Mouse (Mus musculus) ES-Bruce4 (cell line): ENCODE results near the gene Dnah8. TPM values are rescaled to one million over a fixed set of nuclear protein-coding genes. Genes with fewer than 3 reads are reported as not detected.

ENCODE experiments used
- H3K27ac ChIP-seq: 2 replicates; pipeline ENCODE4 v1.5.1; 2012; ENCODE audit warnings: low read length, inconsistent platforms; ENCODE audit not compliant: insufficient read depth
- H3K27me3 ChIP-seq: 2 replicates; pipeline ENCODE4 v1.6.1; 2012; ENCODE audit warnings: mild to moderate bottlenecking, low read length, inconsistent platforms; ENCODE audit not compliant: control insufficient read depth, poor library complexity, insufficient read depth, severe bottlenecking
- H3K36me3 ChIP-seq: 2 replicates; pipeline ENCODE4 v1.6.1; 2012; ENCODE audit warnings: inconsistent platforms, mild to moderate bottlenecking, low read length, moderate library complexity; ENCODE audit not compliant: control insufficient read depth, poor library complexity, insufficient read depth, severe bottlenecking
- H3K4me1 ChIP-seq: one replicate; pipeline ENCODE4 v1.8.1; 2011; ENCODE audit warnings: low read length; ENCODE audit not compliant: control insufficient read depth, insufficient read depth
- H3K4me3 ChIP-seq: 2 replicates; pipeline ENCODE4 v1.5.1; 2011; ENCODE audit warnings: low read depth, mild to moderate bottlenecking, low read length
- H3K9ac ChIP-seq: 2 replicates; pipeline ENCODE4 v1.6.1; 2012; ENCODE audit warnings: low read depth, mild to moderate bottlenecking, inconsistent platforms; ENCODE audit not compliant: poor library complexity, severe bottlenecking
- H3K9me3 ChIP-seq: replicated peaks from 2 replicates; pipeline ENCODE4 v1.6.1; 2012; ENCODE audit warnings: mild to moderate bottlenecking, low read length, inconsistent platforms; ENCODE audit not compliant: control insufficient read depth, poor library complexity, insufficient read depth, severe bottlenecking
- CTCF ChIP-seq: IDR thresholded peaks from one replicate; pipeline ENCODE4 v1.8.1; 2011; ENCODE audit warnings: low read depth, low read length
- EP300 ChIP-seq: IDR thresholded peaks from 2 replicates; pipeline ENCODE4 v1.6.1; 2011; ENCODE audit warnings: low read depth, low read length; ENCODE audit not compliant: insufficient read depth
- POLR2A ChIP-seq: IDR thresholded peaks from one replicate; pipeline ENCODE4 v1.8.1; 2011; ENCODE audit warnings: low read length; ENCODE audit not compliant: insufficient read depth
- polyA plus RNA-seq: library from polyadenylated mRNA; stranded (reverse); fragments of >200 nt; gene quantifications from 2 replicates; pipeline ENCODE4 v1.2.4, GENCODE M21; 2011; ENCODE audit warnings: low read depth; ENCODE audit not compliant: missing spikeins, insufficient read depth, insufficient read length

Dnah8 gene
- polyA plus RNA-seq, 1 experiment = 25.8 TPM

DNA sequence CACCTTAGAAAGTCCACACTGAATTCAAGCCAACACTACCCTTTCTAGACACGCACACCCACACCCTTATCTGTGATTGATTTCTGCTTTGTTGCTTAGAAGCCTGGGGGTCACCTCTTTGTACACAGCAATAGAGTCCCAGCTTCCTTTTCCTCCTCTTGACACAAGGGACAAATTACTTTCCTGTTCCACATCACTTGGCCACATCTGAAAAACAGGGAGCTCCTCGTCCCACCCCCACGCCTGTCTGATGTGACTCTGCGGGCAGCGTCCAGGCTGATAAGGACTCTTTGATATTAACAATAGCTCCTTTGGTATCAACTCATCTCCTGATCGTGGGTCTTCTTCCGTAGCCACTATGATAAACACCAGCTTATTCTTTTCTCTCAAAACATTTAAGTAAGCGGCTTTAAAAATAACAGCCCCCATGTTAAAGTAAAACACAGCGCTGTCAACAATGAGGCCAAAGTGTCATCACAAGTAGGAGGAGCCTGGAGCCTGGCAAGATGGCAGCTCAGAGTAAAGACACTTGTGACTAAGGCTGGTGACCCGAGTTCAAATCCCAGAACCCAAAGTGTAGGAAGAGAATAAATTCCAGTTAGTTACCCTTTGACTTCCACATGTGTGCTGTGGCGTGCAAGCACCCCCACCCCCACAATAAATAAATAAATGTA is 234.6 kb downstream of the Dnah8 start:
- Histone ChIP-seq H3K36me3 (no peaks in the 10 kb centered on the region), H3K27ac (no peak overlapping the region), H3K27me3 (no peaks in the 10 kb centered on the region), H3K4me3 (no peak overlapping the region), H3K9me3 (no peaks in the 10 kb centered on the region), H3K9ac (no peak overlapping the region), H3K4me1 (peaks cover 1% of the 10 kb centered on the region)
- TF ChIP-seq EP300 (no peak), POLR2A (no peak), CTCF (no peak)

DNA sequence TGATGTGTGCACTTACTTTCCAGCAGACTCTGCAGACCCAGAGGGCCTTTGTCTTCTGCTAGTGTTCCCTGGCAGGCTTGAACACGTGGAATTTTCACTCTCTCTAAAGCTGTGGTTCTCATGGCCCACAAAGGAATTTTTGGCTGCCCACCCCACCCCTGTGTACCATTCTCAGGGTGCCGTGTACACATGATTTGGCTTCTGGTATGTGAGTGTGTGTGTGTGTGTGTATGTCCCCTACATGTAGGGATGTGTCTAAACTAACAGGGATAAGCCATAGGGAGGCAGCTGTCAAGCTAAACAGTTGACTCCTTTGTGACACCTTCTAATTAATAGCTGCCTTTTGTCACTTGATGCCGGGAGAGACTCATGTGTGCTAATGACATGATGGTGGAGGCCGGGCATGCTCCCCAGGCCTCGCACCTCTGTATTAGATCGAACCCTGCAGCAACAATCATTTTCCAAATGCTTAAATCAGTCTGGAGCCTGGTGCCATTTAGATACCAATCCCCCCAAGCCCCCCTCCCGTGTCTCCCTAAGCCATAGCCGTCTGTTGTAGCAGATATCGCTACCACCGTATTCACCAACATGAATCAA is 235.9 kb downstream of the Dnah8 start:
- H3K36me3 ChIP-seq = no peaks in the 10 kb centered on the region
- H3K27ac ChIP-seq = no peak overlapping the region
- peaks cover 1% of the 10 kb centered on the region for H3K4me1 ChIP-seq
- no peak overlapping the region for H3K9ac ChIP-seq
- no peaks in the 10 kb centered on the region for H3K27me3 ChIP-seq
- no peak overlapping the region for H3K4me3 ChIP-seq
- no peak for TF ChIP-seq CTCF
- no peak for TF ChIP-seq POLR2A
- no peak for TF ChIP-seq EP300
- no peaks in the 10 kb centered on the region for H3K9me3 ChIP-seq

DNA sequence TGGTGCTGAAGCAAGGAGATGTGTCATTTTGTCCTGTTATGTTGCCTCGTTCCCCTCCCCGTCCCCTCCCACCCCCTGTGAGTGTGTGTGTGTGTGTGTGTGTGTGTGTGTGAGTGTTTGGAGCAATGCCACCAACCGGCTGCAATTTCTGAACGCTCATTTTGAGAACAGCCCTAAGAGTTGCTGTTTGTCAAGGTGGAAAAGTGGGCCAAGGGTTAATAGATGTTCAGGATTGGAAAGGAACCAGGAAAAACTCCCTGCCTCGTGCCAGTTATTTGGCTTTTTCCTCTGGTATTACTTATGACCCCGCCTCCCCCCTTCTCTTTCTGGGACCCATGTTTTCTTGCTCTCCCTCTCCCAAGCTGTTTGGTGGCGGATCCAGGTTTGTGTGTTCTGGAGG is 236.5 kb downstream of the Dnah8 start:
- H3K4me3 ChIP-seq = no peak overlapping the region
- no peaks in the 10 kb centered on the region for H3K36me3 ChIP-seq
- no peak overlapping the region for H3K27ac ChIP-seq
- no peak overlapping the region for H3K9ac ChIP-seq
- no peaks in the 10 kb centered on the region for H3K27me3 ChIP-seq
- H3K4me1 ChIP-seq = peaks cover 1% of the 10 kb centered on the region
- no peak for TF ChIP-seq EP300
- TF ChIP-seq POLR2A = no peak
- no peak for TF ChIP-seq CTCF
- no peaks in the 10 kb centered on the region for H3K9me3 ChIP-seq

DNA sequence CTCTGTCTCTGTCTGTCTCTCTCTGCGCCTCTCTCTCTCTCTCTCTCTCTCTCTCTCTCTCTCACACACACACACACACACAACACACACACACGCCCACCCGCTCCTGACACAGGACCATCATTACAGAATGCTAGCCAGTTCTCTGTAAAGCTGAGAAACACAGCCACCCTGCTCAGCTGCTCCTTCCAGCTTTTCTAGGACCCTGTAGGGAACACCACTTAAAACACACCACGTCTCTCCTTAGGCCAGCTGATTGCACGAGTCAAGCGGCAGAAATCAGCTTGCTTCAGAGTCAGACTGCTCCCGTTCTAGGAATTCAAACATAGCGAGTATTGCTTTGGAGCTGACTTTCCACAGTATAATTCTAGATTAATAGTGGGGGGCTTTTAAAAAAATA is 242.1 kb downstream of the Dnah8 start:
- no peak for TF ChIP-seq EP300
- H3K27me3 ChIP-seq = no peaks in the 10 kb centered on the region

DNA sequence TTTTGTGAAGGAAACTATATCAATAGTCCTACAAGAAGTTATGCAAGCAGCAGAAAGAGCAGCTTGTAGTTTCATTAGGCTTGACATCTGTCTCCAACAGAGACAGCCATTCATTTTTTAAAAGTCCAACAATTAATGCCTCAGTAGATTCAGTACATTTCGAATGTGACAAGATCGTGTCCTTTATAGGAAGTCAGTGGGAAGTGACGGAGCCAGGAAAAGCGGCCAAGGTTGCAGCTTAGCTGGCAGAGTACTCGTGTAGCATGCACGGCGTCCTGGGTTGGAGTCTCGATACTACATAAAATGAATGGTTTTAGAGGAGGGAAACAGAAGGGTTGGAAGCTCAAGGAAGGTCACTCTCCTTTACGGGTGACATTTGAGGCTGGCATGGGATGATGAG is 242.8 kb downstream of the Dnah8 start:
- H3K9me3 ChIP-seq = no peaks in the 10 kb centered on the region
- H3K27me3 ChIP-seq = no peaks in the 10 kb centered on the region
- no peak overlapping the region for H3K27ac ChIP-seq
- H3K4me3 ChIP-seq = no peak overlapping the region
- TF ChIP-seq CTCF (no peak), POLR2A (no peak), EP300 (no peak)
- peaks cover 1% of the 10 kb centered on the region for H3K4me1 ChIP-seq
- H3K36me3 ChIP-seq = no peaks in the 10 kb centered on the region
- no peak overlapping the region for H3K9ac ChIP-seq

More for the DNA sequence above, 242.1 kb downstream of the Dnah8 start:
- Histone ChIP-seq H3K9me3 (no peaks in the 10 kb centered on the region), H3K27ac (no peak overlapping the region), H3K36me3 (no peaks in the 10 kb centered on the region), H3K4me1 (peaks cover 1% of the 10 kb centered on the region), H3K9ac (no peak overlapping the region), H3K4me3 (no peak overlapping the region)

DNA sequence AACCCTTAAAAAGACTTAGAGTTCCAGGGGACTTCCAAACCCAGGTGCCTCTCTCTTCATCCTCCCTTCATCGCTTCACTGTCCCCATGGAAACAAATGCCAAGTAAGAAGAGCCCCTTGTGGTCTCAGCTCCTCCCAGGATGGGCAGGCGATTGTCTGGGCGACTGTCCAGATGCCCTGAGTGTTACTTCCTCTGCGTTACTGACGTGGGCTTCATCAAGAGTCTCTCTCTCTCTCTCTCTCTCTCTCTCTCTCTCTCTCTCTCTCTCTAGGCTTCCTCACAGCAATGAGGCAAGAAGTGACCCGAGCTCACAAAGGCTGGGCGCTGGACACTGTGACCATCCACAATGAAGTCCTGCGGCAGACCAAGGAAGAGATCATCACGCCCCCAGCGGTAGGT is 246.9 kb downstream of the Dnah8 start:
- Histone ChIP-seq H3K36me3 (no peaks in the 10 kb centered on the region), H3K9me3 (no peaks in the 10 kb centered on the region), H3K27ac (no peak overlapping the region), H3K9ac (no peak overlapping the region), H3K27me3 (no peaks in the 10 kb centered on the region), H3K4me3 (no peak overlapping the region), H3K4me1 (peaks cover 2% of the 10 kb centered on the region)
- no peak for TF ChIP-seq EP300
- no peak for TF ChIP-seq POLR2A
- TF ChIP-seq CTCF = no peak
